Mouse (Mus musculus) CD4-positive, CD25-positive, alpha-beta regulatory T cell, adult 4 months (primary cell): ENCODE measurements at regions not wholly inside any gene's neighbourhood (a gene's known extent, or its start where the extent isn't known, plus 50 kb on each side); places are given as distances from the start of the nearest gene placed in this dataset.

ENCODE experiments used
- ATAC-seq: one replicate; pipeline ENCODE4 v1.8.0; 2017

DNA sequence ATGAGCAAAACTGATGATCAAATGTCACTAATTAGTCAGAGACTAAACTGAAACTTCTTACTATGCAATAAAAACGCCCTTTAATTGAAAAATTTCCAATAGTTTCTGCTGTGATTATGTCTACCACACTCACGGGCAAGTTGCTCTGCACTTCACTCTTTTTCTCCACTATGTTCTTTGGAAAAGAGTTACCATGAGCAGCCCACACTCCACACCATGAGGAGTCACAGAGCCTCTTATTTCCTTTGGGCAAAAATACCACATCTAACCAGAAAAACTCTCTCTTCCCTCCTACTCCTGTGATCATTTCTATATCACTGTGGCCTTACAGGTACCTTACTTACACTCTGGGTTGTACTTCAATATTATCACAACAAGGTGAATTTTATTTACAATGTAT lies 174.7 kb downstream of the Gm11361 start:
- ATAC-seq, result no peak

DNA sequence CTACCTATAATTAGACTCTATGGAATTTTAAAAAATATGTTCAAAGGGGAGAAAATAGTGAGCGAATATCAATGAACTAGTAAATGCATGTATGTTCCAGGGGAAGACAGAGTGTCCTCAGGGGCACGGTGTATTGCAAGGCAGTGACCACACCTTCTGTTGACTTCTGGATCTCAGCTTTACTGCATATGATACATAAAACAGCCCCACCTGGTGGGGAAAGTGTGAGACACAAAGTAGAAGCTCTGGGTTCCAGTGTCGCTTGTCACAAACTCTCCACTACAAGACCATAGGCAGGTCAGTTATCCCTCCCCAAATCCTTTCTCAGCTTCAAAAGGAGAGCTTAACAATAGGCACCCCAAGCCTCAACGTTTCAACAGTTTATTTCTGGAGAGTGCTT lies 168.8 kb downstream of the Gm11361 start:
- no peak for ATAC-seq

DNA sequence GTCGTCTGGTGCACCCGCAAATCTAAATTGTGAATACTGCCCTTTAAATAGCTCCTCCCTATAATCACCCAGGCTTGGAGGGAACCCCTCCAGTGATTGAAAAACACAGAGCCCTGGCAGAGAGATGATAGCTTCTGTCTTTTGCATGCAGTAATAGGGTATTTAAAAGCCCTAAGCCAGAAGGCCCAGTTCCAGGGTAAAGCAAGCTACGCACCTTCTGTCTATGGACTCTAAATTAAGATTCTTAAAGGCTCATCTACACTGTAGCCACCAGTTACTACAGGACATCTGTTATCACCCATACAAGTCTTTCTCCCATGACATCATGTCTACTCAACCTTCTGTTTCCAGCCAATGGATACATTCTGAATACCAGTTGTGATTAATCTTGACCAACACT lies 167.8 kb downstream of the Gm11361 start:
- ATAC-seq, result no peak

DNA sequence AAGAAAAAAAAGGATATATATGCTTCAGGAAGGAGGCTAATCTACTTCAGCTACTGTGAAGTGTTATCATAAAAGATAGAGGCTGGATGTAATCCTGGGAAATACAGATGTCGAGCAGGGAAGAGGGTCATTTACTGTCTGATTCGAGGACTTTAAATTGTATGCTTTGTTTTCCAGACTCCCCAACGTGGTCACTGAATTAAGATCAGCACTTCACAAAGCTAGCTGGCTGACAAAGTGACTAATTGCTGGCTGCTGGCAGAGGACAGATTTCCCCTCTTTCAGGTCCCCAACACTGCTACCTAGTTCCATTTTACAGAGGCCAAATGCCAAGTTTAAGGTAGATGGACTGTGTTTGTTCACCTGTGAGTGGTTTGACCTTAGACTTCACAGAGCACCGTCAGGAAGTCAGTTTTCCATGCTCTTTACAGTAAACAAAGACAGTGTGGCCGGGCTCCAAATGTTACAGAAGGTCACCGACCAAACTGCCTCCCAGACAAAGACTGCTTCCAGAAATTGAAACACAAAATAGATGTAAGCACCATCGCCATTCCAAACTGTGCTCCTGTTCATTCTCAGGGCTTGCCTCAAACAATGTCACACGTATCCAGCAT lies 167.2 kb downstream of the Gm11361 start:
- no peak for ATAC-seq

DNA sequence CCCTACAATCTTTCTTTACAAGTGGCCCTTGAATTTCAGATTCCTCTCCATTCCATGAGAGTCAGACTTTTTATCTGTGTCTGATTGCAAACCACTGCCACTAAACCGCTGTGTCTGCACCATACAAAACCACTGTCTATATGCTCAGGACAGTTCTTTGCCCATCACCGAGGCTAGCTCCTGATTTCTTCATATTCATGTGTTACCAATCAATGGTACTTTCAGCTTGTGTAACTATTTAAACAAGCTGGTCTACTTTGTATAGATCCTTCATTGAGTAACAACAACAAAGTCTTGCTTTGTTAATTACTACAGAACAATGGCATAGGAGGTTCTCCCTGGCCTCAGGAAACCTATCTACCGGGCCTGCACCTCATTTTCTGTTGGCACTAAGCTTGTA lies 164.0 kb downstream of the Gm11361 start:
- ATAC-seq, result no peak

DNA sequence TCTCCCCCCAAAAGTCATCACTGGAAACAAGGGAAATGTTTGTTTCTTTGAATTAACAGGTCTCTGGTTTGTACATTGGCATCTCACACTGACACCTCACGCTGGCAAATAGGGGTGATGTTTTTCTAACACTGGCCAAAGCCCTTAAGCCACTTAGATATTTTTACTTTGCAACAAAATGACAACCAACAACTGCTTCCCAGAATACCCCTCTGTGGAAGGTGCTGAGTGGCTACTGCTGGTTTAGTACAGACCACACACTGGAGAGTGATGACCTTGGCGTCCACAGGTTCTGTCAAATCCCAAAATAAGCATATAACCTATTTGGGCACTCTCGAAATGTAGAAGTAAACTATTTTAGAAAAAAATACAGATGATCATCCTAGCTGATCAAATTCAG lies 163.3 kb downstream of the Gm11361 start:
- no peak for ATAC-seq

DNA sequence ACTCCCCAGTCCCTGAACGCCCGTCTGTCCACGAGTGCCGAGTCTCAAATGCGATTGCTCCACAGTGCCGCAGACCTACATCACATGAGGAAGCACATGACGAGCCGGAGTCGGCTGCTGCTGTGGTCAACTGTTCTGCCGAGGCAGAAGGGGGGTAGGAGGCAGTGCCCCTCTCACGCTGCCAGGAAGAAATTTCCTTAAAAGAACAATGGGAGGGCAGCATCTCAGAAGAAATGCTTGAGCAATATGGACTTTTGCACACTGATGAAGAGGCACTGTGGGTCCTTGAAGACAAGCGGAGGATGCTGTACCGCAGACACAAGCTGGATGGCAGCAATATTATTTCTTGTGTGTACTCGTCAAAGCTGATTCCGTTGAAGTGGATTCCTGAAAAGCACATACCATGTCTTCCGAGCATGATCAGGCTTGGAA lies 162.6 kb downstream of the Gm11361 start:
- peak; percentile 38 for ATAC-seq

DNA sequence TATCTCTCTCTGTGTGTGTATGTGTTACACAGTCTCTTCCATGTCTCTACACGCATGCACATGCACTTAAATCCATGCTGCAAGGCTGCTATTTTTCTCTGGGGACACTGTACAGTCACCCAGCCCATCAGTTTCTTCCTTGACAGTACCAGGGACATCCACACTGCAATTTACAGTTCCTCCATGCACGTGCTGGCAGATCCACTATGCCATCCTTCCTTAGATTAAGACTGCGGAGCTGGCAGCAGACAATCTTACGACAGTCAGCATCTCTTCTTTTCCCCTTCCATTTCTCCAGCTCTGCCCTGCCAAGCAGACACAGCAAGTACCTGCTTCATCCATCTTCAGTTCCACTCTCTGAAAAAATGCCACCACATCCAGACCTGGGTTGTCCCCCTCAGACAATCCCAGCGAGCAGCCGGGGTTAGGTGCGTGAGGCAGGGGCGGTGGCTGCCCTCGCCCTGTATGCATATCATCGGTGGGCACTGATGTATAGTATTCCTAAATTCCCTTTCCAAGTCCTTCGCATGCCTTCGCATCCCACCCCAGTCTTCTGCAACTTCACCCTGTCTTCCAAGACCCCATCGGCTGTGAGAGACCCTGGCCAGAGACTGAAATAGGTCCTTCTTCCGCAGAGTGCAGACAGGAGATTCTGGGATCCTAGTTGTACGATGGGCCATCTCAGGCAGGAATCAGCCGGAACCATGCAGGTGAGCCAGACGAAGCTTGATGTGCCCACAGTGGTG lies 161.8 kb downstream of the Gm11361 start:
- ATAC-seq, result no peak

DNA sequence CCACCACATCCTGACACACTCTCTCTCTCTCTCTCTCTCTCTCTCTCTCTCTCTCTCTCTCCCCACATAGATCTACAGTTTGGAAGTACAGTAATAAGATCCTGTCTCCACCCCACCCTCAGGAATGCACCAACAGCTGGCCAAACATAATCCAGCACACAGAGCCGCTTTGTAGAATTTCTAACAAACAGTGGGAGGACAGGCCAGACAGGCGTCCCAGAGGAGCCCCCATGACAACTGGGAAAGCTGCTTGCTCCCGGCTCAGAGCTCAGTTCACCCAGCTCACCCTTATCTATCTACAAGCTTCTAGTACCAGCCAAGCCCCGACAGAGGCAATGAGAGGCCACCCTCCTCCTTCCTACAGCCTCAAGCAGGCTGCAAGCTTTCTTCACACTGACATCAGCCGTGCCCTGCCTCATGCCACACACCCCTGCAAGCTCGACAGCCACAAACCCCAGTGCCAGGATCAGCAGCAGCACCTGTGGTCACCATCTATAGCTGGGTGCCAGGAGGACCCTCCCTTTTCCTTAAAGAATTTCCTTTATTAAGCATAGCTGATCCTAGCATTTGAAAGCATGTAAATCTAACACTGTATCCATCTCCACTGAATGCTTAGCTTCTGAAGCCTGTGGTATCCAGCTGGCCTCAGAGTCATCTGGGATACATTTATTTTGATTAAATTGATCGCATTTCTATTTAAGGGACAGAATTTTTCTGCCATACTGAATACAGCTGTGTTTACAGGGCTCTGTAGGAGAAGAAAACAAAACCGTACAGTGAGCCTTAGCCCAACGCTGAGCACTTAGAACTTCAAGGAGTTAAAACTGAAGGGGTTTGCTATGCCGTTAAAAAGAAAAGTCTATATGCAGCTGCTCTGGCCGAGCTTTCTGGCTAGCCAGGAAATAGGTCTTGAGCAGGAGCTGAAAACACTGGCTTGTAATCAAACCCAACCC lies 160.9 kb downstream of the Gm11361 start:
- ATAC-seq, result peak; percentile 31

DNA sequence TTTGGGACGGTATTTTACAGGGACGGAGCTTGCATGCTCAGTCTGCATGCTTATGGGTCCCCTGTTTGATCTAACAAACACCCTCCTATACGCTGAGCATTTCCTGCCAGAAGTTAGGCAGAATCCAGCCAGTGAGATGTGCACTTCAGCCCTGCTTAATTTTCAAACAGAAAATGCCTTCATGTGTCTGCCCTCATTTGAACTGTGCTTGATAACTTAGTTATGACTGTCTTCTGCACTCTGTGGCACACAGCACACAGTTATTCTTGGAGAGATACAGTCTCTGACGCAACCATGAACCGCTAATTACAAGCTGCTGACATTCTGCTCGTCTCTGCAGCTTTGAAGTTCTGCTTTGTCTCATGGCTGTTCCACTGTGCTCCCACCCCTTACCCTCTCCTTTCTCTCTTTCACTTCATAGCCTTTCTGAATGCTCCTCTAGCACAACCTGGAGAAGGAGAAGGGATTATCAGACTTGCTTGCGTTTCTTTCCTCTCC lies 160.2 kb downstream of the Gm11361 start:
- ATAC-seq, result peak; percentile 60

DNA sequence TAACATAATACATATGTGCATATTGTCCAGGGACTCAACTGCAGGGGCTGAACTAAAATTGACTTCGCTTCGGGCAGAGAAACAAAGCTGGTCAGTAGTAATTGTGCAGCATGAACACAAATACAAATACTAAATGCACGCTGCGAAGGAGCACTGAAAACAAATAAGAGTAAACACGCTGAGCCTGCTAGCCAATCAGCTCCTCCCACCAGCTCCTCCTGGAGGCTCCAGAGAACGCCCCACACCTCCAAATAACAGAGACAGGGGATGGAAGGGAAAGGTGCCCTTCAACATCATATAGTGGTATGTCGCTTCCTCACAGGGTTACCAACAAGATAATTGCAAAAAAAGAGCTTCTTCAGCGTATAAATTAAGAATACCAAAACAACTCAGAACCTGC lies 159.6 kb downstream of the Gm11361 start:
- no peak for ATAC-seq

DNA sequence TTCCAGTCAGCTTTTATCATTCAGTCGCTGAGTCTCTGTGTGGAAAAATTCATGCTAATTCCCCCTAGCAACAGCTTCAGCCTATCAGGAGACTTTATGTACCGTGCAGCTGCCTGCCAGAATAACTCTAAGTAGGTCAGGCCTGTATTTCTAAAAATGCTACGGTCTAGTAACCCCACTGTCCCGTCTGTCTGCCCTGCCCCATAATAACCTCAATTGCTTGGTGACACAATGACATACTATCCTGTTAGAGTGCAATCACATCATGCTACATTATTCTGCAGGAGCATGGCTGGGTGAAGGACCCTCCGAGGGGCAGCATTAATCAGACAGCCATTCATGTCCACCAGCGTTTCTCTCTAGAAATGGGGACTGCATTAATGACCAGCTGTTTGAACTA lies 158.9 kb downstream of the Gm11361 start:
- no peak for ATAC-seq

DNA sequence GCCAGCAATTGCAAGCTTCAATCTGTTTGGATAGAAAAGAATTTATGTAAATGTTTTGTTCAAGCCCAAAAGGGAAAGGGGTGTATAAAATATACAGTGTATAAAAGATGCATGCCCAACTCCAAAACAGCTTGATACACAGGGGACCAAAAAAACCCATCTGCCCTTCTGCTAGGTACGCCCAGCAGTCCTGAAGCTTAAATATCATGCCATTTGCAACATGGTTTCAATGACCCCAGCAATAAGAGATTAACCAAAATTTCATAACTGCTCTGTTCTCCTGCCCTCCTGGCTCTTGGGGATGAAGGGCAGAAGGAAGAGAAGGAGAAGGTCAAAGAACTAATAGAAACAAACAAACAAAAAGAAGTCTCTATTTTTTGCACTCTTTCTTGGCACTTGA lies 158.4 kb downstream of the Gm11361 start:
- ATAC-seq, result no peak

DNA sequence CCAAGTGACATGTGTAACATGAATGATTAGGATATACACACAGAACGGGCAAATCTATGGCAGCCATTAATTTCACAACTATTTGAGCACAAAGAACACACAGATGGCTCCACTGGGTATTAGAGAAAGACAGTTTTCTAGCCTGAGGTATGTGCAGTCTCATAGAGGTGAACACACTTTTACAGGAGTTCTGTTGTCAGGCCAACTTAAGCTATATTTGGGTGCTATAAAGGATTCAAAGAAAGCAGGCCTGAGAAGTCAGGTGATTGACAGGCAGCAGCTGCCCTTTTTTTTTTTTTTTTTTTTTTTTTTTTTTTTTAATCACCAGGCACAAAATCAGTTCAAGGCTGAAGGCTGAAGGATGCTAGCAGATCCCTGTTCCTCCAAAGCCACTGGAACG lies 153.0 kb downstream of the Gm11361 start:
- no peak for ATAC-seq

DNA sequence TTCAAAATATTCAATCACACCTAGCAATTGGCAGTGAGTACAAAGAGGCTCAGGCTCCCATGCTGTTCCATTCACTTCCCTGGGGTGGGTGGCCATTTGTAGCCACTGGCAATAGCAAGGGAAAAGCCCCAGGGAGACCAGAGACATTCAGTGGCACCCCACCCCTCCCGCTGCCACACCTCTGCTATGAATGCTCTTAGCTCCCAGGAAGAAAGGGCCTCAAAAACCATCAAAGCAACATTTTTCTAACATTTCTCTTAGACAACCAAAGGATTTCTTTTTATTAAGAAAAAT lies 152.2 kb downstream of the Gm11361 start:
- no peak for ATAC-seq

DNA sequence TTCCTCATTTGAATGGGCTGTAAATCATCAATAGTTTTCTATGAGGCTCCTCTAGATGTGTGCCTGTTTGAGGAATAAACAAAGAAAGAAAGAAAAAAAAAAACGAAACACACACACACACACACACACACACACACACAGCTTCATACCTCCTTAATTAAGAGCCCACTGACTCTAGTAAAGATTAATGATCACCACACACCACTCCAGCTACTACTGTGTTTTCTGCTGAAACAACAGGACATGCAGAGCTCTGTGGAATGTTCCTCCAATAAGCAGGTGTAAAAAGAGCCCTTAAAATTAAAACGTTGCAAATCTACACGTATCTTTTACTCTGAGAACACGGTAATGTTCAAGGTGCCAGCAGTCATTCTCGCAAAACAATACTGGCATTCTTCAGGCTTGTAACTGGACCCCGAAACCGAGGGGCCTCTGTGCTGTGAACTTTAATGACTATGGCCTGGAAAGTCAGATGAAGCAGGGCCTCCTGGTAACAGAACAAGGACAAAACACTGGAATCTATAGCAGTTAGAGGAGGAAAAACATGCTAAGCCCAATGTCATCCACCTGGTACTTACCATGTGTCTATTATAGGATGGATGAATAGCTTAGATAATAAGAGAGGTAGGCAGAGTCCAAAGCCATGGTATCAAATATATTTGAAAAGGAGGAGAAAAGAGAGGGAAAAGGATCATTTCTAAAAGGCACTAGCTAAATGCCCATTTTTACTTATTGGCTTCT lies 151.7 kb downstream of the Gm11361 start:
- ATAC-seq, result no peak

DNA sequence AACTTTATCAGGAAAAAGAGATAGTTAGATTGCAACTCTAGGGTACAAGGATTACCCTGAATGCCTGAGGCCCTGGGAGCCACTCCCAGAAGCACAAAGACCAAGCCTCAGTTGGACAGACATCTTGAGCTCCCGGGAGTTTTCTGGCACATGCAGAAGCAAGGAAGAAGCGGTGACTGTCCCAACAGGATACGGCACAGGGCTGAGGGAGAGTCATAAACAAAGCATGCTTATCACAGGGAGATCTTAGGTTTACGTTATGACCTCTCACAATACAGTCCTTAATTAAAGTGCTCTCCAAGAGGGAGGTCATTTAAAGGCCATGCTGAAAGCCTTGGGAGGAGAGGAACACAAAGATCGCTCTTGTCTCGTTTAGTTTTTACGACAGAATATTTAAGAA lies 143.1 kb downstream of the Gm11361 start:
- ATAC-seq, result no peak
